Comparison of ENCODE assay signal across 11 mouse cellular contexts in the genomic region with DNA sequence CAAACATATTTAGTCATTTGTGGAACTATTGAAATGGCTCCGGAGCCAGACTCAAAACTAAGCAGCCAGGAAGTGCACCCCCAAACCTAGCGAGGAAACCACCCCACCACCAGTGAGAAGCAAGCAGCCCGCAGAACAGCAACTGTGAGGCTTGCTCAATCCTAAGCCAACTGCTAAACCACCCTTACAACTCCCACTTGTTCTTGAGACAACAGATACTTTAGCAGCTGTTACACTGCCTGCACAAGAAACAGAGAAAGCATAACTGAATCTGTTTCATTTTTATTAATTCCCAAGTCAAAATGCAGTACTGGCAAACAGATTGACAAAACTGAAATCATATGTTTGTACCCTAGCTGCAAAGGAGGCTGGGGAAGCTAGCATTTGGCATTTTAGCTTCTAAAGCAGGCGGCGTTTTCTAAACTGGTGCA. TPM values are rescaled to one million over a fixed set of nuclear protein-coding genes. Genes with fewer than 3 reads are reported as not detected.
A peak's percentile ranks its signal among the peaks of the same experiment; 100 is the strongest.
DNase-seq lines count a peak whose midpoint lies in the region; ATAC-seq and TF ChIP-seq lines count a peak whose summit lies in the region.
"Had no signal": no experiment of that assay in that cellular context is flagged by ENCODE, and none has a peak within 500 bp of the region (broad histone marks: within the 10 kb centered on the region; RNA-seq: fewer than 3 reads in every experiment).

No protein-coding gene starts in this region.

- TF ChIP-seq CTCF in forebrain, postnatal 0 days (IDR thresholded peaks at IDR 0.05; ENCODE audit: low read depth), result no peak
- TF ChIP-seq CTCF in hindbrain, postnatal 0 days (IDR thresholded peaks at IDR 0.05; ENCODE audit: low read depth), result no peak

- no peak overlapping the region for H3K9ac ChIP-seq in forebrain, postnatal 0 days
- no peak overlapping the region for H3K9ac ChIP-seq in hindbrain, postnatal 0 days (replicated peaks; ENCODE audit: low read length)
- H3K9ac ChIP-seq: lung, embryonic 14.5 days had no signal

- no peak overlapping the region for H3K4me2 ChIP-seq in forebrain, postnatal 0 days (ENCODE audit: low read depth)
- H3K4me2 ChIP-seq in hindbrain, postnatal 0 days (ENCODE audit: low read depth, low read length), result no peak overlapping the region
- H3K4me2 ChIP-seq: lung, embryonic 14.5 days had no signal

- WGBS in forebrain, postnatal 0 days, result 66% methylated on average over 5 of the region's 5 CpGs
- 73% methylated on average over 5 of the region's 5 CpGs for WGBS in hindbrain, postnatal 0 days

- H3K4me3 ChIP-seq in forebrain, postnatal 0 days (ENCODE audit: low read depth, low read length), result no peak overlapping the region
- no peak overlapping the region for H3K4me3 ChIP-seq in hindbrain, postnatal 0 days (ENCODE audit: low read length)

- intact Hi-C loops in gastrocnemius, postnatal 14 days (cut with DNase I; ENCODE audit: low total_unique reads), result no loop called here
- intact Hi-C loops in left cerebral cortex, postnatal 10 days (cut with DNase I), result no loop called here

- ATAC-seq in forebrain, postnatal 0 days, result peak; percentile 97
- no peak for ATAC-seq in hindbrain, postnatal 0 days

- DNase-seq in gastrocnemius, postnatal 14 days, result peak; percentile 16
- DNase-seq in gastrocnemius, adult 8-10 months (ENCODE audit: low spot score in 2 of 2), result no peak
- peak; percentile 81 for DNase-seq in forebrain, postnatal 0 days
- peak; percentile 25 to 51 for DNase-seq in left cerebral cortex, postnatal 10 days (ENCODE audit: extremely low spot score in 1 of 2, low spot score in 2 of 2)
- DNase-seq in splenic B cell, adult 2 months (ENCODE audit: low read depth, low spot score), result peak; percentile 45
- DNase-seq in hindbrain, postnatal 0 days (ENCODE audit: low spot score), result no peak
- no peak for DNase-seq in kidney, postnatal 10 days
- no peak for DNase-seq in ovary, postnatal 36 days (ENCODE audit: low spot score)
- DNase-seq: heart, postnatal 4 days; lung, embryonic 14.5 days had no signal

- H3K4me1 ChIP-seq in forebrain, postnatal 0 days (ENCODE audit: insufficient read depth), result no peaks in the 10 kb centered on the region
- H3K4me1 ChIP-seq in hindbrain, postnatal 0 days (ENCODE audit: insufficient read depth, low read length), result no peaks in the 10 kb centered on the region

- no peaks in the 10 kb centered on the region for H3K36me3 ChIP-seq in forebrain, postnatal 0 days (ENCODE audit: insufficient read depth)
- H3K36me3 ChIP-seq in splenic B cell, adult 2 months (ENCODE audit: control insufficient read depth, insufficient read depth, low read length, poor library complexity, severe bottlenecking), result no peaks in the 10 kb centered on the region
- no peaks in the 10 kb centered on the region for H3K36me3 ChIP-seq in hindbrain, postnatal 0 days (ENCODE audit: insufficient read depth, low read length)

- no peaks in the 10 kb centered on the region for H3K27me3 ChIP-seq in forebrain, postnatal 0 days (ENCODE audit: insufficient read depth, low read length)
- H3K27me3 ChIP-seq in splenic B cell, adult 2 months (ENCODE audit: control insufficient read depth, insufficient read depth, low read length, poor library complexity, severe bottlenecking), result no peaks in the 10 kb centered on the region
- H3K27me3 ChIP-seq in hindbrain, postnatal 0 days (ENCODE audit: insufficient read depth, low read length), result no peaks in the 10 kb centered on the region
- H3K27me3 ChIP-seq: CH12.LX had no signal

- H3K27ac ChIP-seq in forebrain, postnatal 0 days (ENCODE audit: low read depth, low read length), result no peak overlapping the region
- H3K27ac ChIP-seq in hindbrain, postnatal 0 days, result no peak overlapping the region

- H3K9me3 ChIP-seq in forebrain, postnatal 0 days (ENCODE audit: low read length), result no peaks in the 10 kb centered on the region
- no peaks in the 10 kb centered on the region for H3K9me3 ChIP-seq in hindbrain, postnatal 0 days (ENCODE audit: low read length)

RNA-seq across cellular contexts. Expression of a gene that starts 23.2 kb away (rescaled TPM):
- 10 to 100 TPM; 10.8 to 14.3 TPM for total RNA-seq in gastrocnemius, postnatal 14 days (2021)
- total RNA-seq in gastrocnemius, adult 8-10 months (2022), result 10 to 100 TPM in 3 of 4 experiments, 1 to 10 TPM in 1; 9.7 to 12.1 (median 11.0) TPM
- 37.2 and 46.1 TPM in 2 replicates for total RNA-seq in forebrain, postnatal 0 days (2014; rRNA removed)
- 13.3 and 20.8 TPM in 2 replicates for polyA plus RNA-seq in forebrain, postnatal 0 days (2015; fragmentation: Nextera tagmentation; extraction: Ambion mirVana)
- total RNA-seq in left cerebral cortex, postnatal 10 days (2021), result 10 to 100 TPM; 38.1 to 41.9 TPM
- total RNA-seq in hindbrain, postnatal 0 days (2014; rRNA removed), result 35.2 and 38.7 TPM in 2 replicates
- polyA plus RNA-seq in hindbrain, postnatal 0 days (2015; fragmentation: Nextera tagmentation; extraction: Ambion mirVana), result 21.2 and 23.9 TPM in 2 replicates
- total RNA-seq: CH12.LX had no signal

Comparison
In these comparisons a context has a peak if more than half of its experiments do, and no peak if none do; other contexts are left out.
1. DNase-seq: peak in gastrocnemius, postnatal 14 days (single experiment), forebrain, postnatal 0 days (single experiment), left cerebral cortex, postnatal 10 days (2 of 2) and splenic B cell, adult 2 months (single experiment); none in gastrocnemius, adult 8-10 months (0 of 2), hindbrain, postnatal 0 days (single experiment), kidney, postnatal 10 days (single experiment) and ovary, postnatal 36 days (single experiment).